Mouse (Mus musculus): Measurements from ENCODE around the gene Arhgef28. TPM values are rescaled to one million over a fixed set of nuclear protein-coding genes. Genes with fewer than 3 reads are reported as not detected.
"Not testable (repeated sequence)": the region's sequence is repeated elsewhere in the genome, so short reads cannot be mapped to it uniquely, and the experiment has no call there.

Gene Arhgef28
- polyA plus RNA-seq, 1 experiment = 27.2 TPM

GRCm38 (mm10) chr13:98078251-98078650 is 128.0 kb downstream of the Arhgef28 start:
- DNase-seq (ENCODE audit: extremely low spot score in 1 of 2, low spot score in 1 of 2) = no peak

- DNase-seq (ENCODE audit: extremely low spot score in 1 of 2, low spot score in 1 of 2) = no peak
Observed at GRCm38 (mm10) chr13:98077216-98077615, 129.0 kb downstream of the Arhgef28 start.

- no peak for DNase-seq (ENCODE audit: extremely low spot score in 1 of 2, low spot score in 1 of 2)
Observed at GRCm38 (mm10) chr13:98074871-98075270, 131.4 kb downstream of the Arhgef28 start.

GRCm38 (mm10) chr13:98073190-98073589 is 133.0 kb downstream of the Arhgef28 start:
- no peak for DNase-seq (ENCODE audit: extremely low spot score in 1 of 2, low spot score in 1 of 2)

GRCm38 (mm10) chr13:98070458-98070857 is 135.8 kb downstream of the Arhgef28 start:
- DNase-seq (ENCODE audit: extremely low spot score in 1 of 2, low spot score in 1 of 2) = no peak

GRCm38 (mm10) chr13:98069646-98070045 is 136.6 kb downstream of the Arhgef28 start:
- no peak for DNase-seq (ENCODE audit: extremely low spot score in 1 of 2, low spot score in 1 of 2)

- DNase-seq (ENCODE audit: extremely low spot score in 1 of 2, low spot score in 1 of 2) = no peak
Observed at GRCm38 (mm10) chr13:98062843-98063242, 143.4 kb downstream of the Arhgef28 start.

GRCm38 (mm10) chr13:98060121-98060520 is 146.1 kb downstream of the Arhgef28 start:
- not testable (repeated sequence) for DNase-seq (ENCODE audit: extremely low spot score in 1 of 2, low spot score in 1 of 2)

GRCm38 (mm10) chr13:98055194-98055593 is 151.0 kb downstream of the Arhgef28 start:
- peak in 1 of 2 experiments; percentile 34 for DNase-seq (ENCODE audit: extremely low spot score in 1 of 2, low spot score in 1 of 2)

- DNase-seq (ENCODE audit: extremely low spot score in 1 of 2, low spot score in 1 of 2) = peak in 1 of 2 experiments; percentile 56
Observed at GRCm38 (mm10) chr13:98040628-98041150, 165.6 kb downstream of the Arhgef28 start.

- DNase-seq (ENCODE audit: extremely low spot score in 1 of 2, low spot score in 1 of 2) = no peak
Observed at GRCm38 (mm10) chr13:98038731-98039130, 167.5 kb downstream of the Arhgef28 start.

GRCm38 (mm10) chr13:98037693-98038092 is 168.5 kb downstream of the Arhgef28 start:
- no peak for DNase-seq (ENCODE audit: extremely low spot score in 1 of 2, low spot score in 1 of 2)

GRCm38 (mm10) chr13:98031642-98031960 is 174.6 kb downstream of the Arhgef28 start:
- DNase-seq (ENCODE audit: extremely low spot score in 1 of 2, low spot score in 1 of 2) = no peak

- DNase-seq (ENCODE audit: extremely low spot score in 1 of 2, low spot score in 1 of 2) = peak; percentile 72 to 98
Observed at GRCm38 (mm10) chr13:98030959-98031641, 175.1 kb downstream of the Arhgef28 start.

- no peak for DNase-seq (ENCODE audit: extremely low spot score in 1 of 2, low spot score in 1 of 2)
Observed at GRCm38 (mm10) chr13:98030041-98030440, 176.2 kb downstream of the Arhgef28 start.

GRCm38 (mm10) chr13:98028711-98029250 is 177.5 kb downstream of the Arhgef28 start:
- no peak for DNase-seq (ENCODE audit: extremely low spot score in 1 of 2, low spot score in 1 of 2)

GRCm38 (mm10) chr13:98027641-98028204 is 178.5 kb downstream of the Arhgef28 start:
- no peak for DNase-seq (ENCODE audit: extremely low spot score in 1 of 2, low spot score in 1 of 2)

GRCm38 (mm10) chr13:98027122-98027521 is 179.1 kb downstream of the Arhgef28 start:
- DNase-seq (ENCODE audit: extremely low spot score in 1 of 2, low spot score in 1 of 2) = no peak

GRCm38 (mm10) chr13:98025706-98026504 is 180.3 kb downstream of the Arhgef28 start:
- no peak for DNase-seq (ENCODE audit: extremely low spot score in 1 of 2, low spot score in 1 of 2)

- no peak for DNase-seq (ENCODE audit: extremely low spot score in 1 of 2, low spot score in 1 of 2)
Observed at GRCm38 (mm10) chr13:98025162-98025561, 181.1 kb downstream of the Arhgef28 start.

GRCm38 (mm10) chr13:98024680-98025079 is 181.6 kb downstream of the Arhgef28 start:
- DNase-seq (ENCODE audit: extremely low spot score in 1 of 2, low spot score in 1 of 2) = no peak
